Mouse (Mus musculus) left cerebral cortex, adult 6 months (tissue): ENCODE results near the gene Gab1. TPM values are rescaled to one million over a fixed set of nuclear protein-coding genes. Genes with fewer than 3 reads are reported as not detected.

ENCODE experiments used
- long read RNA-seq, 2 experiments: library from polyadenylated mRNA; unstranded; transcript quantifications; one replicate each; pipeline ENCODE4 v2.0.0; 2019 to 2020
- polyA plus RNA-seq: library from polyadenylated mRNA; unstranded; fragments of <200 nt; fragmentation: Nextera tagmentation; gene quantifications from 2 replicates; pipeline ENCODE4 v1.2.3, GENCODE M21; 2021

Gene Gab1
- polyA plus RNA-seq = 7.2 and 9.1 TPM in 2 replicates
- long read RNA-seq, experiment 1, full-length matches to known transcripts = 18 of 29 reads
- long read RNA-seq, experiment 1, partial matches to known transcripts = 9 of 29 reads
- long read RNA-seq, experiment 1, other reads (novel, unspliced or antisense) = 2 of 29 reads
- long read RNA-seq, experiment 2, full-length matches to known transcripts = 3 of 9 reads
- long read RNA-seq, experiment 2, partial matches to known transcripts = 1 of 9 reads
- long read RNA-seq, experiment 2, other reads (novel, unspliced or antisense) = 5 of 9 reads

GRCm38 (mm10) chr8:80880196-80881106, at the start of gene Gab1:
Gab1 (minus strand) TSS chr8:80880519.

DNA sequence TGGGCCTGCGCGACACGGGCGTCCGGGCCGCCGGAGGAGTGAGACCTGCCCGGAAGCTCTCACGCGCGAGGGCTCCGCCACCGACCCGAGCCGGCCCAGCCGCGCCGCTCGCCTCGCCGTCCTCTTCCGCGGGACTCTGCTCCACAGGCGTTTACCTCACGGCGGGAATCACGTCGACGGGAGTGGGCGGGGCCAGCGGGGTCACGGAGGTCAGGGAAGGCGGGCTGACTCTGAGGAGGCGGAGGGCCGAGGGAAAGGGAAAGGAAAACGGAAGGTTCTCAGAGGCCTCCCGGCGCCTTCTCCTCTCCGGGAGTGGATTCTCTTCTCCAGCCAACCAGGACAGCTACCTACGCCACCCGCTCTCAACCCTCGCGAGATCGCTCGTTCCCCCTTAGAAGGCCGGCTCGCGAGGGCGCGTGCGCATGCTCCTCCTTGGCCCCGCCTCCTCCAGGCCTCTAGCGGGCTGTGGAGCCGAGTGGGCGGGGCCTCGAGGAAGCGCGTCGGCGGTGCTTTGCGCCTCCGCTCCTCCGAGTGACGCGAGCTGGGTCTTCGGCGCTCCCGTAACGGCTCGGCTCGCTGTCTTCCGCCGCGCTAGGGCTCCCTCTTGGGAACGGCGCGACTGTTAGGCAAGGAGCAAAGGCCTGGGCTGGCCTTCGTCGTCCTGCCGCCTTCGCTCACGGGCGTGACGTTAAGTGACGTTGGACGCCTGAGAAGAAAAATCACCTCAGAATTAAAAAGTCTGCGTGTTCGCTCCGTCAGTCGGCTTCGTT, 141.0 kb downstream of the Gab1 start, which contains the start of gene Smarca5:
Gene Smarca5 (minus strand): TSS at position 343 of the 770 bp plus-strand sequence.

Other genes starting within 250 kb of the Gab1 start
- gene Smarca5, start 141.0 kb downstream of the Gab1 start, polyA plus RNA-seq = 8.7 and 24.4 TPM in 2 replicates
- 9.5 and 12.1 TPM in 2 replicates for gene Usp38, start 134.4 kb upstream of the Gab1 start, polyA plus RNA-seq